Mouse (Mus musculus): Measurements from ENCODE around the gene Sumo1. TPM values are rescaled to one million over a fixed set of nuclear protein-coding genes. Genes with fewer than 3 reads are reported as not detected.
A peak's percentile ranks its signal among the peaks of the same experiment; 100 is the strongest.

Sumo1 gene
- polyA plus RNA-seq, 1 experiment: 97.7 TPM

GRCm38 (mm10) chr1:59589271-59589670 is 81.4 kb downstream of the Sumo1 start:
- Histone ChIP-seq H3K79me3 (ENCODE audit: low read depth) (no peaks in the 10 kb centered on the region), H3K79me2 (ENCODE audit: control insufficient read depth, insufficient read depth) (no peaks in the 10 kb centered on the region)
- no peak for TF ChIP-seq CTCF (IDR thresholded peaks at IDR 0.05; ENCODE audit: control insufficient read depth, insufficient read depth, insufficient read length)
- no peak for TF ChIP-seq USF1 (IDR thresholded peaks at IDR 0.05; ENCODE audit: low read depth)
- TF ChIP-seq MYOG (IDR thresholded peaks at IDR 0.05; ENCODE audit: control insufficient read depth, extremely low read depth, insufficient read length): no peak
- TF ChIP-seq MAX (IDR thresholded peaks at IDR 0.05): no peak
- no peak for TF ChIP-seq CEBPB (IDR thresholded peaks at IDR 0.05; ENCODE audit: low read depth)
- no peak for TF ChIP-seq FOSL1 (IDR thresholded peaks at IDR 0.05; ENCODE audit: insufficient read depth, low read length, poor library complexity, severe bottlenecking)
- TF ChIP-seq MYOD1 (IDR thresholded peaks at IDR 0.05; ENCODE audit: control insufficient read depth, insufficient read length, low read depth): no peak

GRCm38 (mm10) chr1:59584656-59585410 is 85.8 kb downstream of the Sumo1 start:
- TF ChIP-seq CTCF (IDR thresholded peaks at IDR 0.05; ENCODE audit: control insufficient read depth, insufficient read depth, insufficient read length): peak; percentile 55
- TF ChIP-seq MAX (IDR thresholded peaks at IDR 0.05): no peak
- Histone ChIP-seq H3K36me3 (ENCODE audit: control insufficient read depth, insufficient read depth) (no peaks in the 10 kb centered on the region), H3ac (ENCODE audit: control insufficient read depth, insufficient read length, low read depth) (no peak overlapping the region), H3K79me2 (ENCODE audit: control insufficient read depth, insufficient read depth) (no peaks in the 10 kb centered on the region), H3K79me3 (ENCODE audit: low read depth) (no peaks in the 10 kb centered on the region), H3K27me3 (ENCODE audit: control insufficient read depth, insufficient read depth, insufficient read length) (no peaks in the 10 kb centered on the region), H3K4me3 (ENCODE audit: insufficient read depth, poor library complexity, severe bottlenecking) (no peak overlapping the region)

More at GRCm38 (mm10) chr1:59589271-59589670, 81.4 kb downstream of the Sumo1 start:
- no peaks in the 10 kb centered on the region for H3K27me3 ChIP-seq (ENCODE audit: control insufficient read depth, insufficient read depth, insufficient read length)
- H3ac ChIP-seq (ENCODE audit: control insufficient read depth, insufficient read length, low read depth): no peak overlapping the region
- no peaks in the 10 kb centered on the region for H3K36me3 ChIP-seq (ENCODE audit: control insufficient read depth, insufficient read depth)
- no peak overlapping the region for H3K4me3 ChIP-seq (ENCODE audit: insufficient read depth, poor library complexity, severe bottlenecking)

GRCm38 (mm10) chr1:59580880-59581279 is 89.8 kb downstream of the Sumo1 start:
- H3K79me3 ChIP-seq (ENCODE audit: low read depth): no peaks in the 10 kb centered on the region
- no peaks in the 10 kb centered on the region for H3K79me2 ChIP-seq (ENCODE audit: control insufficient read depth, insufficient read depth)
- H3K4me3 ChIP-seq (ENCODE audit: insufficient read depth, poor library complexity, severe bottlenecking): no peak overlapping the region
- H3ac ChIP-seq (ENCODE audit: control insufficient read depth, insufficient read length, low read depth): no peak overlapping the region
- no peaks in the 10 kb centered on the region for H3K36me3 ChIP-seq (ENCODE audit: control insufficient read depth, insufficient read depth)
- no peaks in the 10 kb centered on the region for H3K27me3 ChIP-seq (ENCODE audit: control insufficient read depth, insufficient read depth, insufficient read length)
- no peak for TF ChIP-seq CEBPB (IDR thresholded peaks at IDR 0.05; ENCODE audit: low read depth)
- TF ChIP-seq USF1 (IDR thresholded peaks at IDR 0.05; ENCODE audit: low read depth): no peak
- TF ChIP-seq MYOG (IDR thresholded peaks at IDR 0.05; ENCODE audit: control insufficient read depth, extremely low read depth, insufficient read length): no peak
- no peak for TF ChIP-seq MYOD1 (IDR thresholded peaks at IDR 0.05; ENCODE audit: control insufficient read depth, insufficient read length, low read depth)
- no peak for TF ChIP-seq FOSL1 (IDR thresholded peaks at IDR 0.05; ENCODE audit: insufficient read depth, low read length, poor library complexity, severe bottlenecking)
- no peak for TF ChIP-seq MAX (IDR thresholded peaks at IDR 0.05)
- TF ChIP-seq CTCF (IDR thresholded peaks at IDR 0.05; ENCODE audit: control insufficient read depth, insufficient read depth, insufficient read length): no peak

DNA sequence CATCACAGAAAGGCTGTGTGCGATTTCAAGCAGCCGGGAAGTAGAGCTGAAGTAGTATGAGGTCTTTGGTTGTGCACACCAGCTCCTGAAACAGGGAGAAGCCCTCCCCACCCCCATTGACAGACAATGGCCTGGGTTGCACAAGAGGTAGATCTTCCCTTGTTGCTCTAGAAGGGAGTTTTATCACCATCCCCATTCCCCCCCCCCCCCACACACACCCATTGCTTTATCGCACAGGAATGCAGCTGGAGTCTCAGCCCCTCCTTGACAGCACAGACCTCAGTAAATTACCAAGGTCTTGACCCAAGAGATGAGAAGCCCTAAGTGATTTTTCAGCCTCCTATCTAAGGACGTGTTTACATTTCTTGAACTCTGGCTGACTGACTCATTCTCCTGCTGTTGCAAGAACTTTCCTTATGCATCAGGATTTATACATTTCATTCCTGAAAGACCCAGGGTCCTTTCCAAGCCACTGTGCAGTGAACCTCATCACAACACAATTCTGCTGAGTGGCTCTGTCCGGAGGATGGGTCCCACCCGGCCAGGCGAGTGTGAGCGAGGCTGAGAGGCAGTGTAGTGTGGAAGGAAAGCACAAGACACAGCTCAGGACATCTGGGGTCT is 90.4 kb downstream of the Sumo1 start:
- H3K79me2 ChIP-seq (ENCODE audit: control insufficient read depth, insufficient read depth): no peaks in the 10 kb centered on the region
- no peak overlapping the region for H3K4me3 ChIP-seq (ENCODE audit: insufficient read depth, poor library complexity, severe bottlenecking)
- no peaks in the 10 kb centered on the region for H3K27me3 ChIP-seq (ENCODE audit: control insufficient read depth, insufficient read depth, insufficient read length)
- H3ac ChIP-seq (ENCODE audit: control insufficient read depth, insufficient read length, low read depth): no peak overlapping the region
- H3K36me3 ChIP-seq (ENCODE audit: control insufficient read depth, insufficient read depth): no peaks in the 10 kb centered on the region
- TF ChIP-seq USF1 (IDR thresholded peaks at IDR 0.05; ENCODE audit: low read depth) (no peak), MYOD1 (IDR thresholded peaks at IDR 0.05; ENCODE audit: control insufficient read depth, insufficient read length, low read depth) (no peak), CEBPB (IDR thresholded peaks at IDR 0.05; ENCODE audit: low read depth) (peak; percentile 90), FOSL1 (IDR thresholded peaks at IDR 0.05; ENCODE audit: insufficient read depth, low read length, poor library complexity, severe bottlenecking) (peak; percentile 28), MYOG (IDR thresholded peaks at IDR 0.05; ENCODE audit: control insufficient read depth, extremely low read depth, insufficient read length) (no peak)
- no peaks in the 10 kb centered on the region for H3K79me3 ChIP-seq (ENCODE audit: low read depth)

DNA sequence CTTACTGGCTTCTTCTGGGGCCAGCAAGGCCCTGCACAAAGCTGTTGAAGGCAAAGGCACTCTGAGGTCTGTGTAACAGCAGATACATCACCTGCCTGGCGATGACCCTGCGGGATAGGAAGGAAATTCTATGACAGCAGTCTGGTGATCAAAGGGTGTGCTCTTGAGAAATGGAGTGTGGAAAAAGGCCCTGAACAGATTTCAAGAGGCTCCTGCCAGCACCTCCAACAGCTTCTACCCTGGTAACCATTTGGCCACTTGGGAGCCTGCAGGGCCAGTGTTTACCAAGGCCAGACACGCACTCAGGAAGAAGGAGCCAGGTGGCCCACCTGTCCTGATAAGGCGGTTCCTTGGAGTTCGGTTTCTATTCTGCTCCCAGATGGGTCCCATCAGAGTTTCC is 91.3 kb downstream of the Sumo1 start:
- Histone ChIP-seq H3K4me3 (ENCODE audit: insufficient read depth, poor library complexity, severe bottlenecking) (no peak overlapping the region), H3ac (ENCODE audit: control insufficient read depth, insufficient read length, low read depth) (no peak overlapping the region), H3K27me3 (ENCODE audit: control insufficient read depth, insufficient read depth, insufficient read length) (no peaks in the 10 kb centered on the region), H3K36me3 (ENCODE audit: control insufficient read depth, insufficient read depth) (no peaks in the 10 kb centered on the region), H3K79me3 (ENCODE audit: low read depth) (no peaks in the 10 kb centered on the region), H3K79me2 (ENCODE audit: control insufficient read depth, insufficient read depth) (no peaks in the 10 kb centered on the region)
- TF ChIP-seq CTCF (IDR thresholded peaks at IDR 0.05; ENCODE audit: control insufficient read depth, insufficient read depth, insufficient read length) (no peak), FOSL1 (IDR thresholded peaks at IDR 0.05; ENCODE audit: insufficient read depth, low read length, poor library complexity, severe bottlenecking) (no peak), CEBPB (IDR thresholded peaks at IDR 0.05; ENCODE audit: low read depth) (no peak), USF1 (IDR thresholded peaks at IDR 0.05; ENCODE audit: low read depth) (no peak), MYOG (IDR thresholded peaks at IDR 0.05; ENCODE audit: control insufficient read depth, extremely low read depth, insufficient read length) (no peak), MAX (IDR thresholded peaks at IDR 0.05) (no peak), MYOD1 (IDR thresholded peaks at IDR 0.05; ENCODE audit: control insufficient read depth, insufficient read length, low read depth) (no peak)

Measured in C2C12 (cell line).